Mouse (Mus musculus): ENCODE measurements at regions not wholly inside any gene's neighbourhood (a gene's known extent, or its start where the extent isn't known, plus 50 kb on each side); places are given as distances from the start of the nearest gene placed in this dataset.

GRCm38 (mm10) chr11:111715401-111715800, 649.4 kb downstream of the Kcnj2 start:
- no peak for DNase-seq (ENCODE audit: low read depth)

DNA sequence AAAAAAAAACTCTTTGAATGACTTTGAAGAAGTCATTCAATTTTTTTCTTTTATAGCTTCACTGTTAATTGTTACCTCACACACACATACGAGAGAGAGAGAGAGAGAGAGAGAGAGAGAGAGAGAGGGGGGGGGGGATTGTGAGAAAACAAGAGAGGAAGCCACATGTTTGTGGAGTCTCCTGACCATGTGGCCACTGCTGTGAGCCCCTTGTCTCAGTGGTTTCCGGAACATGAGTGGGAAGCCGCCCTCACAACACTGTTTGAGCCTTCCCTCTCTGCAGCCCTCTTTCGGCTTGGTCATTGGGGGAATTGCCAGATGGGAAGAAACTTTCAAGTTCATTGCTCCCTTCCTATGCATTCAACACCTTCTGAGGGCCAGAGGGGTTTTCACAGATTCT, 656.3 kb downstream of the Kcnj2 start:
- no peak for DNase-seq (ENCODE audit: low read depth)

- no peak for DNase-seq (ENCODE audit: low read depth)
Observed at GRCm38 (mm10) chr11:111728148-111728547, 662.2 kb downstream of the Kcnj2 start.

DNA sequence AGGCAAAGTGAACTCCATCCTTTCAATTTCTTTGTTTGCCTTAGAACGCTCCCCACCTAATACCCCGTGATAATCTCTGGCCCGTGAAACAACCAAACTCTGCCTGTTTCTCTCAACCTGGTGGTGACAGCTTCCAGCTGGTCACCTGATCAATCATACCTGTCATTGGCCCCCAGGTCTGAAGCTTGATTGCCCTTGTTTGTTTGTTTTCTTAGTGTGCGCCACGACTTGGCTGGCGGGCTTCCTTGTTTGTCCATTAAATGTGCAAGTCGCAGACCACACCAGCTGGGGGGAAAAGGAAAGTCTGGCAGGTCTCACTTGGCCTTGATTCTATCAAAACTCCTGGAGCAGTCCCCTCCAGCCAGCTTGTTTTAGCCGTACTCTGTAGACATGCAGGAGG, 666.1 kb downstream of the Kcnj2 start:
- no peak for DNase-seq (ENCODE audit: low read depth)

DNA sequence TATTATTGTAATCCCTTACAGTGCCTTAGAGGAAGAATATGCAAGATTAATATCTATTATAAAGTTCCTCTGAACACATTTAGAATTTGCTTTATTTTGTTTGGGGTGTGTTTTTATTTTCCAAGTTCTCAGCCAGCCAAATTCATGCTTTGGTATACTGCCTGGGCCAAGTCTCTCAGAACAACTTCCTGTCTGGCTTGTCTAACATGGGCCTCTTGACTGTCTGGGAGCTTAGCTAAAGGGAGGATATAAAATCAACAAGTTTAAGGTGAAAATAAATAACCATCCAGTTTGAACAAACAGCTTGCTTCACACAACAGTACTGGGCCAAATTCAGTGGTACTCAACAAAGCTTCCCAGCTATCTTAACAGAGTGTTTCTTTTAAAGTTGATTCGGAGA, 669.5 kb downstream of the Kcnj2 start:
- no peak for DNase-seq (ENCODE audit: low read depth)

DNA sequence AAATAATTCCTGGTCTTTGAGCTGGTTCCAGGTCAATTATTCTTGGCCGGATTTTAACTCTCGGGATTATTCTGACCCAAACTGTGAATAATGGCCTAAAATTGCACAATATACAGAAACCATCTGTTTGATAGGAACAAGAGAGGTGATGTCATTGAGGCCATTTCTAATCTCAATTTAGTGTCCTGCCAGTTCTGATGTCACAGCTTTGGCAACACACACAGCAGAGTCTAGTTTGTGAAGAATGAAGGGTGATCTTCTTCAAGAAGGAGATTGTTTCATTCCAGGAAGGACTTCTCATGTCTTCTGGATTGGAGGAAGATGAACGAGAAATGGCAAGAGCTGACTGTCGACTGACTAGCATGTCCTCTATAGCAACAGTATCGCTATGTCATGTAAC, 670.0 kb downstream of the Kcnj2 start:
- DNase-seq (ENCODE audit: low read depth): no peak

DNA sequence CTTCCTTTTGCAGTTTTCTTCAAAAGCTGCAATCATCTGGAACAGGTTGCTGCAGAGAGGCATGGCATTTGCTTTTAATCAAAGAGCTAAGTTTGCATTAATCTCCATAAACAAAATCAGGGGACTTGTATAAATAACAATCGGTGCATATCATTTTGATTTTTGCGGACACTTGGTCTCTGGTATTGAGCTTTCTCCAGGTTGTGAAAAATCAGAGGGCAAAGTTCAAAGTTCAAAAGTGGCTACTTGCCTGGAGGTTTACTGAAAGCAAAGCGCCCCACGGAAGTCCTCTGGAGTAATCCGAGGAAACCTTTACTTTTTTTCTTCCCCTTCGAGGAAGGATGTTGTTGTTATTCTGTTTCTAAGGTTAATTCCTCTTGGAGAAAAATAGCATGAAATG, 677.4 kb downstream of the Kcnj2 start:
- no peak for DNase-seq (ENCODE audit: low read depth)

DNA sequence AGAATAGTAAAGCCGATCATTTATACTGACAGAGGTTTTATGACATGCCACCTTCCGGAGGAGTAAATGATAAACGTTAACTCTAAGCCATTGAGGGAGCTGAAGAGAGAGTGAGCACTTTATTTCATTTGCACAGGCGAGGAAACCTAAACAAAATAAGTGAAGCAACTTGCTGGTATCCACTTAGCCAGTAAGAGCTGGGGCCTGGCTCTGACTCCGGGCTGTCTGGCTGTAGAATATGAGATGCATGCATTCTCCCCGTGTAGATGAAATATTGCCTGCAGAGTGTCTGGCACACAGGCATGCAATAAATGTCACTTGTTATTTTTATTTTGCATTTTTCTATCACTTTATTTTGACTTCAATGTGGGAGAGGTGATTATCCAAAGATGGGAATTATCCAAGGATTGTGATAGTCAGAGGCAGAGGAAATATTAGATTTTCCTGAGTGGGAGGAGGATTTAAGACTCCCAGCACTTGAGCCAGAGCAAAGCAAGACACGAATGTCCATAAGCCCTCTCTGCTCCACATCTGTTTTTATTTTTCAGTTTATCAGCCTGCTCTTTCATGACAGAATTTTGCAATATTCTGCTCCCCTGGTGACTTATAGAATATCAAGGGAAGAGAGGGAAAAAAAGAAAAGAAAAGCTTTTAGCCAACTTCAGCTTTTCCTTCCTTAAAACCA, 681.4 kb downstream of the Kcnj2 start:
- no peak for DNase-seq (ENCODE audit: low read depth)

DNA sequence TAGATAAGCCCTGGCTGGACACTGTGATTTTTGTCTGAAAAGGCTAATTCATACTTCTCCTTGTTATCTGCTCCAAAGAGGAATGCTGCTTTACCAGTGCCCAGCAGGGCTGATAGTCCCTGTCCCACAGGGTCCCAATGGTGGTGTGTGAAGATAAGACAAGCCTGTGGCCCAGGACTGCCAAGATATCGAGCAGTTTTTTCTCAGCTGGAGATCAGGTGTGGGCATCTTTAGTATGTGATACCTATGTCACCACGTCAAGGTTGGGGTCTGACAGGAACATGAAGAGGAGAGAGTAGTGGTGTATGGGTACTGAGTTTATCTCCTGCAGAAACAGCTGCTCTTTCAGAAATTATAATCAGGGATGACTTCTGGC, 682.0 kb downstream of the Kcnj2 start:
- no peak for DNase-seq (ENCODE audit: low read depth)

- no peak for DNase-seq (ENCODE audit: low read depth)
Observed at GRCm38 (mm10) chr11:111748496-111748895, 682.5 kb downstream of the Kcnj2 start.

DNA sequence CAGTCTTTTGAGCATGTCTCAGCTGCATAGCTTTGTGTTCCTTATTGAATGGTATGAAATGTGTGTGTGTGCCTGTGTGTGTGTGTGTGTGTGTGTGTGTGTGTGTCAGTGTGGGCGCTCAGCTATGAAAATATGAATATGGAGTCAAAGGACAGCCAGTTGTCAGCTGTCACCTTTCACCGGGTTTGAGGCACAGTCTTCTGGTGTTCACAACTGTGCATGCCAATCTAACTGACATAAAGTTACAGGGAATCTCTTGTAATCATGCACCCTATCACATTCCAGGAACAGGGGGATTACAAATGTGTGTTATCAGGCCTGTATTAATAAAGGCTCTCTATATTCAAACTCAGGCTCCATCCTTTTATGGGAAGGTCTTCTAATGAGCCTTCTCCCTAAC, 688.8 kb downstream of the Kcnj2 start:
- DNase-seq (ENCODE audit: low read depth): no peak

DNA sequence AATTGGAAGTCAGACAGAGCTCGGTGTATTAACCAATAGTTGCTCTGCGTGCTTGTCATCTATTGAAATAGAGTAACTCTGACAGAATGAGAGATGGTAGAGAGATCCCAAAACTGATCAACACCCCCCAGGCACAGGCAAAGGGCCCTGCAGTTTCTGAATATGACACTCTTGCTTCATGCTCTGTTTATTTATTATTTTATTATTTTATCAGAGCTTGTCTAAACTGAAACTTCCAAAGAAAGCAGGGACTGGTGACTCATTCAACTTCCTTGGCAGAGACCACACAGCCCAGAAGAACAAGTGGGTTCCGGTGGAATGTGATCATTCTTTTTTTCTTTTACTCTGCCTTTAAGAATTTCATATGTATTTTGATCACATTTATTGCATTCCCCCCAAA, 697.1 kb downstream of the Kcnj2 start:
- peak; percentile 57 for DNase-seq (ENCODE audit: low read depth)

DNA sequence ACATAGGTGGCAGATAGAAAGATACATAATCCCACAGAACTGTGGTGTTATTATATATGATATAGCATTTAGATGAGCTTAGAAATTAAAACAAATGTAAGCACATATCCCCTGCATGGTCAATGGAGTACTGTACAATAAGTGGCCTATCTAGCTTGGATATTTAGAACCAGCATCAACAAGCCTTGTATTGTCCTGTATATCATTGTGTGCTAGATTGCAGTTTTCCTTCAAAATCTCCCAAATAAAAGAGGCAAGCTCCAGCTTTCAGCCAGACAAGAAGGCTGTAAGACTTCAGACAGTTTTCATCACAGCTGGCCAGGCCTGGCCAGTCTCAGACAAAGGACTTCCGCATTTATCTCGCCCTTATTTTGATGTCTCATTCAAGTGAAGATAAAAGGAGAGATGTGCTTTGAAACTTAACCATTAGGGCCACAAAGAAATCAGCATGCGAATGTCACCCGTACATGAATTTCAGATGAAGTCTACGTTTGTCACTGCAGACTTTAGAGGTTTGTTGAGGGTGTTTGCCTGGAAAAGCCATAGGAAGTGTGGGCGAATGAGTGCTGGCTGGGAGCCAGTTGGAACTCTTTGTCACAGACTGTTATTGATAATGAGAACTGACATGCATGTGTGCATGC, 700.5 kb downstream of the Kcnj2 start:
- DNase-seq (ENCODE audit: low read depth): no peak

- no peak for DNase-seq (ENCODE audit: low read depth)
Observed at GRCm38 (mm10) chr11:111767012-111767392, 701.0 kb downstream of the Kcnj2 start.

- DNase-seq (ENCODE audit: low read depth): no peak
Observed at GRCm38 (mm10) chr11:111774108-111774679, 708.2 kb downstream of the Kcnj2 start.

- peak; percentile 56 for DNase-seq (ENCODE audit: low read depth)
Observed at GRCm38 (mm10) chr11:111781321-111781720, 715.4 kb downstream of the Kcnj2 start.

DNA sequence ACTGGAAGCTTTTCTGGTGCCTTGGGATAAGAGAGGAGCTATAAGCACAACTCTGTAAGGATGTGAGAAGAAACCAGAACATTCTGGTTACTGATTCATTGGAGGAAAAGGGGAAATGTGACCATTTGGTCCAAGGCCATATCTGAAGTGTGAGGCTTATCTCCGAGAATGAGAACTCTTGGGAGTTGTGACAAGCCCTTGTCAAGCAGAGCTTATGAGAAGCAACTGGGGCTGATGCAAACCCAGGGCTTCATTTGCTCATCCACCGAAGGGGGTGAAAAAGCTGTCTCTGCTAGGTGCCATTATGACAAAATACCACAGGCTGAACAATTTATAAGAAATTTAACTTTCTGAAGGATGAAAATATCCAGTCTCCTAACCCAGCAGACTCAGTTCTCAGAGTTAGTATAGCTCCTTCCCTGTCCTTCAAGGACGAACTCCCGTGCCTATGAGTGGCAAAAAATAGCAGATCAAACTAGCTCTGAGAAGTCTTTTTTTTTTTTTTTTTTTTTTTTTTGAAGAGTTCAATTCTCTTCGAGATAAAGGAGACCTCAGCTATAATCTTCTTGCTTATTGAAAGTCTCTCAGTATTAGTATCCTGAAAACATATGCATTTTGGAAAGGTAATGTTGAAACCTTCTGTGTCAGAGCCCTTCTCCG, 725.4 kb downstream of the Kcnj2 start:
- DNase-seq (ENCODE audit: low read depth): no peak

DNA sequence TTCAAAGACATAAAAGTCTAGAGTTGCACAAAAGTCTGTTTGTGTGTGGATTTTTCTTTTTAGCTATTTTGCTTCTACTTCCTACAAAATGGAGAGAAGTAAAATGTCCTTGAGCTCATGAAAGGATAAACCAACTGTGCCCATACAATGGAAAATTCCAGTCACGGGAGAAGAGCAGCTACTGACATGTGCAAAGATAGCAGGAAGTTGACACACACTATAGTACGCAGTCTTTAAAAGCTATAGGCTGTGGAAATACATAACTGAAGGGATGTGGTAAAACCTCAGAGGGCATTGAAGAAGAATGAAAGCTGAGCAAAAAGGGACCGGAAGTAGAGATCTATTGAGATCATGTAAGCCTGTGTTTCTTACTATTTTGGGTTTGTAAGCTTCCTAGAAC, 735.1 kb downstream of the Kcnj2 start:
- no peak for DNase-seq (ENCODE audit: low read depth)

- no peak for DNase-seq (ENCODE audit: low read depth)
Observed at GRCm38 (mm10) chr11:111816176-111816775, 750.3 kb downstream of the Kcnj2 start.

- no peak for DNase-seq (ENCODE audit: low read depth)
Observed at GRCm38 (mm10) chr11:111818124-111818523, 752.2 kb downstream of the Kcnj2 start.

GRCm38 (mm10) chr11:111820356-111820755, 754.4 kb downstream of the Kcnj2 start:
- DNase-seq (ENCODE audit: low read depth): no peak

DNA sequence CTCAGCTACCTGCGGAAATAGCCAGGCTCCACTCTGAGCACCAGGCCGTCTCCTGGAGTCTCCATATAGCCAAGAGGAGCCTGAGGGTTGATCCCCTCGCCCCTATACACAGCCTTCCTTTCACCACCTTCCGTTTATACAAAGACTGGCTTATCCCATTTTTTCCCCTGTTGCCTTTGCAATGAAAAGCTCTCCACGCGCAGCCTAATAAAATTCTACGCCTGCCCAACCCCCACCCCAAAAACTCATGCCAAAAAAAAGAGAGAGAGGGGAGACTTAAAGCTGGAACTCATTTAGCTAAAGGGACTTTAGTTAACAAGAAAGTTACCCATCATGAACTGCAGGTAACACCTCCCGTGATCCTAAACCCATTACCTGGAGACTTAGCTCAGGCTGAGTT, 762.5 kb downstream of the Kcnj2 start:
- DNase-seq (ENCODE audit: low read depth): no peak

DNA sequence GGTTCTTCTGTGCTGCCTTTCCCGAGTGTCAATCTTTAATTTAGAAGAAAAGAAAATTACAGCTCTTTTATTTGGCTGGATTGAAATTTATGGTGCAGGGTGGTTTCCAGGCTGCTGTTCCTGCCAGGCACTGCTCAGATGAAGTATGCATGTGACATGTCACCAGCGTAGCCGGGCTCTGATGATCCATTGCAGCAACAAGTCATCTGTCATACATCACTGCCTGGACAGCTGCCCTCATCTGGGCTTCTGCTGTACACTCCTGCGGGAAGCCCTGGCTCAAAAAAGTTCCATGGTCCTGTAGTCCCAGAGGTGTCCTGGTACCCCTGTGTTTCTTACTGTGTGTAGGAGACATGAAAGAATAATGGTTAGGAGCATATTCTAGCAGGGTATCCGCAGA, 773.0 kb downstream of the Kcnj2 start:
- DNase-seq (ENCODE audit: low read depth): no peak
